Mouse (Mus musculus): ENCODE measurements around the gene Def8.

DNA sequence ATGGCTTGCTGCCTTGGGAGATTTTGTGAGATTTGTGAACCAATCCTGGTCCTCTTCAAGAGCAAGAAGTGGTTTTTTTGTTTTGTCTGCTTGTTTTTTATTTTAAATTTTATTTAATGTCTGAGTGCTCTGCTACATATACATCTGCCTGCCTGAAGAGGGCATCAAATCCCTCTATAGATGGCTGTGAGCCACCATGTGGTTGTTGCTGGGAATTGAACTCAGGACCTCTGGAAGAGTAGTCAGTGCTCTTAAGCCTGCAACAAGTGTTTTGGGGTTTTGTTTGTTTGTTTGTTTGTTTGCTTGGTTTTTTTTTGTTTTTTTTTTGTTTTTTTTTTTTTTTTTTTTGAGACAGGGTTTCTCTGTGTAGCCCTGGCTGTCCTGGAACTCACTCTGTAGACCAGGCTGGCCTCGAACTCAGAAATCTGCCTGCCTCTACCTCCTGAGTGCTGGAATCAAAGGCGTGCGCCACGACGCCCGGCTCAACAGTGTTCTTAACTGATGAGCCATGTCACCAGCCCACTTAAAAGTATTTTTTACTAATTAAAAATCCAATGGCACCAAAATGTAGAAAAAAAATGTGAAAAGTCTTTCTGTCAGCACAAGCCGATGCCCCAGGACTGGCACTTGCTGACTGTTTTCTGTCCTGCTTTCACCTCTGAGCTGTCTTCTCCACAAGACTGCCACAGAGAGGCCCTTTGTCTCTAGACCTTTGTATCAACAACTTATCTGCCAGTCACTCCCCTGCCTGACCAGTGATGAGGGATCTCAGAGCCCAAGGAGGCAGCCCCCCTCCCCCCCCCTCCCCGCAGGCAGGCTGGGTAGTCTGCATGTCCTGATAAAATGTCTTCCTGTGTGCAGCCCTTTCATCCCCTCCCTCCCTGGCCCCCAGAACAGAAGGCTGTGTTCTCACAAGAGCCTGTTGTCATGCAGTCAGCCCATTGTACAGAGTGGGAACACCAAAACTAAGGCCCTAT is 7.1 kb upstream of the Def8 start:
- TF ChIP-seq CTCF (IDR thresholded peaks at IDR 0.05; ENCODE audit: low read depth) (no peak), EP300 (IDR thresholded peaks at IDR 0.05; ENCODE audit: low read depth) (no peak)
